Mouse (Mus musculus): ENCODE data around the gene Rab11fip3. TPM values are rescaled to one million over a fixed set of nuclear protein-coding genes. Genes with fewer than 3 reads are reported as not detected.

Rab11fip3 gene
- polyA plus RNA-seq, 1 experiment from 2014 or later = 8.2 TPM

- H3K27ac ChIP-seq (ENCODE audit: low read length) = 0 out of 2 replicates have a peak overlapping the region, but pooled peaks have one; percentile 54
Observed at GRCm38 (mm10) chr17:26094531-26095110, 25.3 kb upstream of the Rab11fip3 start.

GRCm38 (mm10) chr17:26089905-26090632 is 20.7 kb upstream of the Rab11fip3 start, which contains the start of gene Decr2:
TSS of gene Decr2 (minus strand) at chr17:26090337.
- peak; percentile 89 for ATAC-seq (replicated peaks; ENCODE audit: extremely low read depth, insufficient read depth, low FRiP score)
- Histone ChIP-seq H3K27ac (ENCODE audit: low read length) (peak within 1 kb of the TSS; percentile 89), H3K36me3 (ENCODE audit: control insufficient read depth, insufficient read depth) (peaks cover 8% of the 10 kb centered on the region), H3K4me1 (ENCODE audit: control insufficient read depth, insufficient read depth, low read length) (peaks cover 8% of the 10 kb centered on the region; the same call in 1 of the 2 replicates), H3K9me3 (replicated peaks; ENCODE audit: control insufficient read depth, low read length) (no peaks in the 10 kb centered on the region), H3K4me2 (ENCODE audit: low read depth, low read length) (peak within 1 kb of the TSS; percentile 89), H3K27me3 (ENCODE audit: control insufficient read depth, insufficient read depth, low read length) (no peaks in the 10 kb centered on the region), H3K9ac (ENCODE audit: low read length) (peak within 1 kb of the TSS; percentile 85), H3K4me3 (ENCODE audit: low read length) (peak within 1 kb of the TSS; percentile 77)
- WGBS = 1% methylated on average over 32 of the region's 32 CpGs

More at GRCm38 (mm10) chr17:26094531-26095110, 25.3 kb upstream of the Rab11fip3 start:
- peaks cover 4% of the 10 kb centered on the region for H3K36me3 ChIP-seq (ENCODE audit: control insufficient read depth, insufficient read depth)
- H3K4me1 ChIP-seq (ENCODE audit: control insufficient read depth, insufficient read depth, low read length) = peaks cover 6% of the 10 kb centered on the region
- no peak; the same call in 1 of the 2 replicates for ATAC-seq (replicated peaks; ENCODE audit: extremely low read depth, insufficient read depth, low FRiP score)
- H3K27me3 ChIP-seq (ENCODE audit: control insufficient read depth, insufficient read depth, low read length) = no peaks in the 10 kb centered on the region
- peak overlapping the region; percentile 89 for H3K4me2 ChIP-seq (ENCODE audit: low read depth, low read length)
- H3K4me3 ChIP-seq (ENCODE audit: low read length) = peak overlapping the region; percentile 76
- H3K9ac ChIP-seq (ENCODE audit: low read length) = peak overlapping the region; percentile 88
- H3K9me3 ChIP-seq (replicated peaks; ENCODE audit: control insufficient read depth, low read length) = no peaks in the 10 kb centered on the region
- 41% methylated on average over 9 of the region's 9 CpGs for WGBS

GRCm38 (mm10) chr17:26087059-26087564 is 17.8 kb upstream of the Rab11fip3 start:
- Histone ChIP-seq H3K27ac (ENCODE audit: low read length) (no peak overlapping the region), H3K4me3 (ENCODE audit: low read length) (no peak overlapping the region), H3K4me1 (ENCODE audit: control insufficient read depth, insufficient read depth, low read length) (peaks cover 7% of the 10 kb centered on the region; the same call in 1 of the 2 replicates), H3K4me2 (ENCODE audit: low read depth, low read length) (no peak overlapping the region), H3K36me3 (ENCODE audit: control insufficient read depth, insufficient read depth) (peaks cover 7% of the 10 kb centered on the region), H3K9ac (ENCODE audit: low read length) (no peak overlapping the region), H3K27me3 (ENCODE audit: control insufficient read depth, insufficient read depth, low read length) (no peaks in the 10 kb centered on the region), H3K9me3 (replicated peaks; ENCODE audit: control insufficient read depth, low read length) (no peaks in the 10 kb centered on the region)
- 88% methylated on average over 9 of the region's 9 CpGs for WGBS
- no peak for ATAC-seq (replicated peaks; ENCODE audit: extremely low read depth, insufficient read depth, low FRiP score)

DNA sequence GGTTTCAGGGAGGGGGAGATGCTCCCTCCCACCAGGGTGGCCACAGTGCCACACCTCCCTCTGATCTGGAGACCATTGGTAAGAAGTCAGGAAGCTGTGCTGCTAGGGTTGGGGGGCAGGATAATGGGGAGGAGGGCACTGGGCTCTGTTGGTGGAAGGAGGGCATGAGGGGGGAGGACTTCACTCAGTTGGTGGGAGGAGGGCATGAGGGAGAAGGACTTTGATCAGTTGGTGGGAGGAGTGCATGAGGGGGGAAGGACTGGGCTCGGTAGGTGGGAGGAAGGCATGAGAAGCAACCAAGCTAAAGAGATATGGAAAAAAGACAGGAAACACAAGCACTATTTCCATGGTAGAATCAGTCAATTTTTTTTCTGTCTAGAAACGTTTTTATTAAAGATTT is 11.5 kb upstream of the Rab11fip3 start:
- Histone ChIP-seq H3K4me3 (ENCODE audit: low read length) (no peak overlapping the region), H3K4me2 (ENCODE audit: low read depth, low read length) (no peak overlapping the region), H3K9me3 (replicated peaks; ENCODE audit: control insufficient read depth, low read length) (no peaks in the 10 kb centered on the region), H3K27me3 (ENCODE audit: control insufficient read depth, insufficient read depth, low read length) (no peaks in the 10 kb centered on the region), H3K27ac (ENCODE audit: low read length) (no peak overlapping the region), H3K4me1 (ENCODE audit: control insufficient read depth, insufficient read depth, low read length) (no peaks in the 10 kb centered on the region), H3K36me3 (ENCODE audit: control insufficient read depth, insufficient read depth) (peaks cover 4% of the 10 kb centered on the region; the same call in 1 of the 2 replicates), H3K9ac (ENCODE audit: low read length) (no peak overlapping the region)
- no peak for ATAC-seq (replicated peaks; ENCODE audit: extremely low read depth, insufficient read depth, low FRiP score)
- 26% methylated on average over 2 of the region's 2 CpGs for WGBS

DNA sequence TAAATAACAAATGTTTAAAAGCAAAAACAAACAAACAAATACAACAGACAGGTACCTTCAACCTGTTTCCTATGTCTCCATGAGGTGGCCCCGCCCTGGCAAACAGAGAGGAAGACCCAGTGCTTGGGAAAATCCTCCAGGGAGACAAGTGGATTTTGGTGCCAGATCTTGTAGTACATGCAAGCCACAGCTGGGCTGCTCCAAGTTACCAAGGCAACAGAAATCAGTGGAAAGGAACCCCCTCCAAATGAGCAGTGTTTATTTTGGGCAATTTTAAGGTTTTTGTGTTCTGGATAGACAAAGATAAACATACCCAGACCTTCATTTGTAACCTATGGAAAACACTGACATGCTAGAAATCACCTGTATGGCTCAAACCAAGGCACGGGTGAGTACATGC is 9.5 kb upstream of the Rab11fip3 start:
- ATAC-seq (replicated peaks; ENCODE audit: extremely low read depth, insufficient read depth, low FRiP score) = no peak
- Histone ChIP-seq H3K27ac (ENCODE audit: low read length) (no peak overlapping the region), H3K4me3 (ENCODE audit: low read length) (no peak overlapping the region), H3K9ac (ENCODE audit: low read length) (no peak overlapping the region), H3K4me1 (ENCODE audit: control insufficient read depth, insufficient read depth, low read length) (no peaks in the 10 kb centered on the region), H3K9me3 (replicated peaks; ENCODE audit: control insufficient read depth, low read length) (no peaks in the 10 kb centered on the region), H3K4me2 (ENCODE audit: low read depth, low read length) (no peak overlapping the region), H3K36me3 (ENCODE audit: control insufficient read depth, insufficient read depth) (0 out of 2 replicates have a peak, but pooled peaks cover 3% of the 10 kb centered on the region), H3K27me3 (ENCODE audit: control insufficient read depth, insufficient read depth, low read length) (no peaks in the 10 kb centered on the region)
- WGBS = 75% methylated on average over 2 of the region's 2 CpGs

GRCm38 (mm10) chr17:26075246-26075645 is 5.9 kb upstream of the Rab11fip3 start:
- Histone ChIP-seq H3K4me2 (ENCODE audit: low read depth, low read length) (no peak overlapping the region), H3K27me3 (ENCODE audit: control insufficient read depth, insufficient read depth, low read length) (peaks cover 5% of the 10 kb centered on the region; the same call in 1 of the 2 replicates), H3K4me1 (ENCODE audit: control insufficient read depth, insufficient read depth, low read length) (peaks cover under 1% of the 10 kb centered on the region), H3K9me3 (replicated peaks; ENCODE audit: control insufficient read depth, low read length) (no peaks in the 10 kb centered on the region), H3K4me3 (ENCODE audit: low read length) (no peak overlapping the region), H3K9ac (ENCODE audit: low read length) (no peak overlapping the region), H3K36me3 (ENCODE audit: control insufficient read depth, insufficient read depth) (no peaks in the 10 kb centered on the region), H3K27ac (ENCODE audit: low read length) (no peak overlapping the region)
- ATAC-seq (replicated peaks; ENCODE audit: extremely low read depth, insufficient read depth, low FRiP score) = no peak
- WGBS = 51% methylated on average over 3 of the region's 3 CpGs

GRCm38 (mm10) chr17:26070136-26070535 is 781 bp upstream of the Rab11fip3 start:
- H3K9me3 ChIP-seq (replicated peaks; ENCODE audit: control insufficient read depth, low read length) = no peaks in the 10 kb centered on the region
- WGBS = 23% methylated on average over 6 of the region's 6 CpGs
- no peak for ATAC-seq (replicated peaks; ENCODE audit: extremely low read depth, insufficient read depth, low FRiP score)
- H3K9ac ChIP-seq (ENCODE audit: low read length) = peak overlapping the region; percentile 90
- H3K36me3 ChIP-seq (ENCODE audit: control insufficient read depth, insufficient read depth) = no peaks in the 10 kb centered on the region
- H3K27me3 ChIP-seq (ENCODE audit: control insufficient read depth, insufficient read depth, low read length) = peaks cover 5% of the 10 kb centered on the region; the same call in 1 of the 2 replicates
- H3K4me1 ChIP-seq (ENCODE audit: control insufficient read depth, insufficient read depth, low read length) = peaks cover 31% of the 10 kb centered on the region
- peak overlapping the region; percentile 78 for H3K4me3 ChIP-seq (ENCODE audit: low read length)
- H3K4me2 ChIP-seq (ENCODE audit: low read depth, low read length) = peak overlapping the region; percentile 99
- no peak overlapping the region for H3K27ac ChIP-seq (ENCODE audit: low read length)

DNA sequence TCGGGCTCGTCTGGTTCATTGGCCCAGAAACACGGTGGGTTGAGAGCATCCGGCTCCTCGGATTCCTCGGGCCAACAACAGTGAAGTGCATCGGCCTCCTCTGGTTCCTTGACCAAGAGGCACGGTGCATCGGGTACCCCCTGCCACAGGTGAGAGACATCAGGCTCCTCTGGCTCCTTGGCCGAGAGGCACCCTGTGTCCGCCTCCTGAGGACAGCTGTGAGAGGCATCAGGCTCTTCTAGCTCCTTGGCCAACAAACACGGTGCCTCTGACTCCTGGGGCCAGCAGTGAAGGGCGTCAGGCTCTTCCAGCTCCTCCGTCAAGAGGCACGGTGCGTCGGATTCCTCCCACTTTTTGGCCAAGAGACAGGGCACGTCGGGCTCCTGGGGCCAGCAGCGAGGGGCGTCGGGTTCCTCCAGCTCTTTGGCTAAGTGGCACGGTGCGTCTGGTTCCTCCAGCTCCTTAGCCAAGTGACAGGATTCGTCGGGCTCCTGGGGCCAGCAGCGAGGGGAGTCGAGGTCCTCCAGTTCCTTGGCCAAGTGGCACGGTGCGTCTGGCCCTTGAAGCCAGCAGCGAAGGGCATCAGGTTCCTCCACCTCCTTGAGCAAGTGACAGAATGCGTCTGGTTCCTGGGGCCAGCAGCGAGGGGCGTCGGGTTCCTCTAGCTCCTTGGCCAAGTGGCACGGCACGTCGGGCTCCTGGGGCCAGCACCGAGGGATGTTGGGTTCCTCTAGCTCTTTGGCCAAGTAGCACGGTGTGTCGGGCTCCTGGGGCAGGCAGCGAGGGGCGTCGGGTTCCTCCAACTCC is 1.1 kb downstream of the Rab11fip3 start:
- Histone ChIP-seq H3K27ac (ENCODE audit: low read length) (peak overlapping the region; percentile 67; the same call in 1 of the 2 replicates), H3K4me1 (ENCODE audit: control insufficient read depth, insufficient read depth, low read length) (peaks cover 38% of the 10 kb centered on the region), H3K9me3 (replicated peaks; ENCODE audit: control insufficient read depth, low read length) (no peaks in the 10 kb centered on the region)

More for the DNA sequence above, 1.1 kb downstream of the Rab11fip3 start:
- 0 out of 2 replicates have a peak, but pooled peaks have one; percentile 14 for ATAC-seq (replicated peaks; ENCODE audit: extremely low read depth, insufficient read depth, low FRiP score)
- no peaks in the 10 kb centered on the region for H3K36me3 ChIP-seq (ENCODE audit: control insufficient read depth, insufficient read depth)
- H3K4me3 ChIP-seq (ENCODE audit: low read length) = peak overlapping the region; percentile 78
- H3K9ac ChIP-seq (ENCODE audit: low read length) = peak overlapping the region; percentile 90
- under 1% methylated on average over 44 of the region's 44 CpGs for WGBS
- peak overlapping the region; percentile 99 for H3K4me2 ChIP-seq (ENCODE audit: low read depth, low read length)
- H3K27me3 ChIP-seq (ENCODE audit: control insufficient read depth, insufficient read depth, low read length) = peaks cover 5% of the 10 kb centered on the region; the same call in 1 of the 2 replicates

Measured in heart, embryonic 16.5 days (tissue).